Mouse (Mus musculus) layer of hippocampus, postnatal 10 days (tissue): ENCODE measurements around the gene Nck2. TPM values are rescaled to one million over a fixed set of nuclear protein-coding genes. Genes with fewer than 3 reads are reported as not detected.
A peak's percentile ranks its signal among the peaks of the same experiment; 100 is the strongest.

Experiments used
- DNase-seq, 2 experiments: peaks; one replicate each; pipeline ENCODE4 v3.0.0; 2021; ENCODE audit warnings: low spot score in 2 of 2
- total RNA-seq, 2 experiments: library from RNA; stranded (reverse); gene quantifications; 2 replicates each; pipeline ENCODE4 v1.2.3; 2021

The Nck2 gene
- total RNA-seq, 2 experiments from 2014 or later = 48.6 to 49.3 TPM

DNA sequence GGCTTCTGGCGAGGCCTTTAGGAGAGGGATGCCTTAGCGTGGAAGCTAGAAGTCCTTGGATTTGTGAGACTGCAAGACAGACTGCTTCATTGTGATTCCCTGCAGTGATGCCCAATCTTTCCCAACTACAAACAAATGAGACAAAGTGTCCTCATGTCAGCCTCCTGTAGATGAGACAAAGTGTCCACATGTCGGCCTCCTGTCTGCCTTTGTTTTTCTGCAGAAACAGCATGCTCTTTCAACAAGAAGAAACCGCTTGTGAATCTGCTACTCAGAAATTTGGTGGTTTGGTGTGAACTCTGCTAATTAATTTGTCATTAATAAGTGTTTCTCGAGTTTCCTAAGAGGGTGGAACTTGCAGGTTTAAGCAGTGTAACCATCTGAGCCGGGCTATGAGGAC is 53.6 kb downstream of the Nck2 start:
- peak in 1 of 2 experiments; percentile 25 for DNase-seq

DNA sequence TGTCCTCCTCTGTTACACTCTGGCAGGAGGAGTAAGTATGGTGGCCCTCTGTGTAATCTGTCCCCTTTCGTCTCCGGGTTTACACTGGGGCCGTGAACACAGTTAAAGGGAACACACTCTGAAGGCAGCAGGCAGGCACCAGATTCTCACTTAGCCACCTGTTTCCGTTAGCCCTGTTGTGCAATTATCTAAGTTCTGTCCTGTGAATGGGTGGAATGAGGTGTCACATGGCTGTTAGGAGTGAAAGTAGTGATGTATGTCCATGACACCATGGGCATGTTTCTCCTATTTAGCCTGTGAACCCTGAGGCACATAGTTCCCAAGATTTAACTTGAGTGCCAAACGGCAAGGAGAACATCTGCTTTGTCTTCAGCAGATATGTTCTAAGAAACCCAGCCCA is 55.7 kb downstream of the Nck2 start:
- no peak for DNase-seq

DNA sequence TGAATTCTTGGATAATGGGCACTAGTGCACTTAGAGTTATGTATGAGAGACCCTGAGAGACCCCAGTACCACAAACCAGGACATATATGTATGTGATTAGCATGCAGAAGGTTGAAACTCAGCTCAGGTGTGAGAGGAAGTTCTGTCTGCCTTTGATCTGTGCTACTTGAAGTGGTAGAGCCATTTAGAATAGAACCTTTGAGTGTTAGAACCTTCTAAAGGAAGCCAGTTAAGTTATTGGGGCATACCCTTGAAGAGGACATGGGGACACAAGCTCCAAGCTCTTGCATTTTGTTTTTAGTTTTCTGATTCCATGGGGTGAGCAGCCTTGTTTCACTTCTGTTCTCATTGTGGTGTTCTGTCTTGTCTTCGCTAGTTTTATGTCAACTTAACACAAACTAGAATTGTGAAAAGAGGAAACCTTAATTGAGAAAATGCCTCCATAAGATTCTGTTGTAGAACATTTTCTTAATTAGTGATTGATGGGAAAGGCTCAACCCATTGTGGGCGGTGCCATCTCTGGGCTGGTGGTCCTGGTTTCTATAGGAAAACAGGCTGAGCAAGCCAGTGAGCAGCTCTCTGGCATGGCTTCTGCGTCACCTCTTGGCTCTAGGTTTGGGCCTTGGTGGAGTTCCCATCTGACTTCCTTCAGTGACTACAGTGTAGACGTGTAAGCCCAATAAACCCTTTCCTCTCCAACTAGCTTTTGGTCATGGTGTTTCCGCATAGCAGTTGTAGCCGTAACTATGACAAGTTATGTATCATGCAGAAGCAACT is 57.0 kb downstream of the Nck2 start:
- DNase-seq = no peak

DNA sequence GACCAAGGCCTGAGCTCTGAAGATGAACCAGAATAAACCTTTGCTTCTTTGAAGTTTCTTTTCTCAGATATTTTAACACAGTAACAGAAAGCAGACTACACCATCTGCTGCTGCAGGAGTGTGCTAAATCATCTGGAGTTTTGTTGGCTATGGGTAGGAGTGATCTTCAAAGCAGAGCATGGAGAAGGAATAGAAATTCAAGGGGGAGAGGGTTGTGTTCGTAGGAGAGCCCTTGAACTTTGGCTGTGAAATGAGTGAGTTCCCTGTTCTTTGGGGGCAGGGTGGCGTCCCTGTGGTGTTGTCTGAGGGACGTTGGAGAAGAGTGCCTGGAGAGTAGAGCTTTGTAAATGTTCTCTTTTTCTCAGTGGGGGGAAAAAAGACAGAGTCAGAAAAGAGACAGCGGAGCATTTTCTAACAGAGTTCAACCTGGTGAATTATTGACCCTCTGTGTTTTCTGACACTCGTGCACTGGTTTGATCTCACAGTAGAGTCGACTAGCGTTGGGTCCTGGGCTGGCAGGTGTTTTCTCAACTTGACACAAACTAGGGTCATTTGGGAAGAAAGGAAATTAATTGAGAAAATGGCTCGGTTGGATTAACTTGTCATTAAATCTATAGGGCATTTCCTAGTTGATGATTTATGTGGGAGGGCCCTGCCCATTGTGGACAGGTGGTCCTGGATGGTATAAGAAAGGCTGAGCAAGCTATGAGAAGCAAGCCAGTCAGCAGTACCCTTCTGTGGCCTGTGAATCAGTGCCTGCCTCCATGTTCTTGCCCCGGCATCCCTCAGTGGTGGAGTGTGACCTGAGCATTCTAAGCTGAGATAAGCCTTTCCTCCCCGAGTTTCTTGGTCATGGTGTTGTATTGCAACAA is 57.8 kb downstream of the Nck2 start:
- no peak for DNase-seq

DNA sequence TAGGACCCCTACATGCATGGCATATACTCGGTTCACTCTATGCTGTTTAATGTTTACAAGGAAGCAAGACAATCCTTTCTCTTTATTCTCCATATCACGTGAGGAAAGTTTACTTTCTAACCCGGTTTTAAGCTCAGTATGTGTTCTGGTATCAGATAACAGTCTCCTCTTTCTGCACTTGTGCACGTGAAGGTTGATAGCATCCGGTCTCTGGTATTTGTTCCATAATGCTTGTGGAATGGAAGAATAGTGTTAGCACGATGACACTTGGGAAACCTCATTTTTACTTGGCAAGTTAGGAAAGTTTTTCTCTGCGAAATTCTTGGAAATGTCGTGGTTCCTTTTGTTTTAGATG is 58.4 kb downstream of the Nck2 start:
- no peak for DNase-seq

DNA sequence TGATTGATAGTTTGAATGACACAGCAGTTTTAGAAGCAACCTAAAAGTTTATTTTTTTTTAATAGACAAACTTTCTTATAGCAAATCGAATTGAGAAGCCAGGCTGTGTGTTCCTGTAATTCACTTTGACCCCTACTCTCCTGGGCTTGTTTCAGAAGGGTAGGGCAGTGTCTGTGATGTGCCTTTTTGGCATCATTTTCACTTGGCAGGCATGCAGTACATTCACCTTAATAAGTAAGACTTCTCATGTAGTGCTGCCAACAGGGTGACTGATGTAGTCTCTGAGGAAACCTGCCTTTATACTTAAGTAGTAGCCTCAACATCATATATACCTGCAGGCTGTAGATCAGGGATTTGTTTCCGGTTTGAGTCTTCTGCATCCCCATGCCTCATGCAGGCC is 58.9 kb downstream of the Nck2 start:
- DNase-seq = no peak

DNA sequence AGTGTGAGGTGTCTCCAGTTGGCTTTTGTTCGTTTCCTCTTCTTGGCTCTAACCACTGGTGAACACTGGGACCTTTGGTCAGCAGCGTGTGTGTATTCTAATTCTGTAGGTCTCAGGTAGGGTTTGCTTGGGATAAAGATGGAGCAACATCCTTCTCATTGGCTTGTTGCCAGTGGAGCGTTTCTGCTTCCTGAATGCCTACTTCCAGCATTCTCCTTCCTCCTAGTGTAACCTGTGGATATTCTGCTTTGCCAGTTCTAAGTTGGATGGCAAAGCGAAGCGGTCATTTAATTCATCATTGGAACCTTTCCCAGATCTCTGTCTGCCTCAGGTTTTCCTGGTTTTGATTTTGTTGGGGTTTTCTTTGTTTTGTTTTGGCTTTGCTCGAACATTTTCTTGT is 59.3 kb downstream of the Nck2 start:
- no peak for DNase-seq

DNA sequence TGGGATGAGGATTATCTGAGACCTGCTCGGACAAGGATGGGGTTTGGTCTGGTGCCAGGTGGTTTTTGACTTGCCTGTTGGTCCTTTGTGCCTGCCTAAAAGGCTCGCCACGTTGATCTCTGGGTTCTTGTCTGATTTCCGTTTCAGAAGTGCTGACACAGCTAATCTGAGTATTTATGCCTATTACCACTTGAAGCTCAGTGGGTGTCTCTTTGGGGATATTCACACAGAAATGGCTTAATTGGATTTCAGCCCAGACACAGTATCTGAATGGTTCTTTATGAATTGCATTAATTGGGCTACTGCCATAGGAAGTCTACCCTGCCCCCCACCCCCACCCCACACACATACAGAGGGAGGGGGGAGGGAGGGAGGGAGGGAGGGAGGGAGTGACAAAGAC is 59.9 kb downstream of the Nck2 start:
- no peak for DNase-seq

DNA sequence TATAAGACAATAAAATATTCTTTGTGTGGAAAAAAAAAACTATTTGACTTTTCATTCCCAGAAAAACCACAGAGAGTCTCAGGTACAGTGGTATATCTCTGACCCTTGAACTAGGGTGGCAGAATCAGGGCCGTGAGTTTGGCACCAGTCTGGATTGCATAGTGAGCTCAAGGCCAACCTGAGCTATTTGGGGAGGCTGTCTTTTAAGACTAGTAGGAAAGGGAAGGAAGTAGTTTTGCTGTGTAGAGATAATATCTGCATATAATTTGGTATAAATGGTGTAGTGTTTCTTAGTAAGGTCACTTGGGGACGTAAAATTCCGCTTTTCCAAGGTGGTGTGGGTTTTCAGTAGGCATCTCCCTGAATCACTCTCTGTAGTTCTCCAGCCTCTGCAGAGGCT is 62.3 kb downstream of the Nck2 start:
- DNase-seq = no peak

DNA sequence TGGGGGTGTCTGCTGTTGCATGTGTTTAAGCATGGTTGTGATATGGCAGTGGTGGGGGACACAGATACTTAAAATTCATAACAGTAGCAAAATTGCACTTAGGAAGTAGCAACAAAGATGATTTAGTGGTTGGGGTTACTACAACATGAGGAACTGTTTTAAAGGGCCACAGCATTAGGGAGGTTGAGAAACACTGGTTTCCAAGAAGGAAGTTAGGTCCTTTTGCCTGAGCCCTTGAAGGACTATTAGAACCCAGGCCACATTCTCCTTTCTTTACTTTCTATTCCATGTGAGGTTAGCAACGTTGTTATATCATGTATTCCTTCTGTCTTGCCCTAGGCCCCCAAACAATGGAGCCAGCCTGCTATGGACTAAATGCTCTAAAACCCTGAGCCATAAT is 63.4 kb downstream of the Nck2 start:
- no peak for DNase-seq

DNA sequence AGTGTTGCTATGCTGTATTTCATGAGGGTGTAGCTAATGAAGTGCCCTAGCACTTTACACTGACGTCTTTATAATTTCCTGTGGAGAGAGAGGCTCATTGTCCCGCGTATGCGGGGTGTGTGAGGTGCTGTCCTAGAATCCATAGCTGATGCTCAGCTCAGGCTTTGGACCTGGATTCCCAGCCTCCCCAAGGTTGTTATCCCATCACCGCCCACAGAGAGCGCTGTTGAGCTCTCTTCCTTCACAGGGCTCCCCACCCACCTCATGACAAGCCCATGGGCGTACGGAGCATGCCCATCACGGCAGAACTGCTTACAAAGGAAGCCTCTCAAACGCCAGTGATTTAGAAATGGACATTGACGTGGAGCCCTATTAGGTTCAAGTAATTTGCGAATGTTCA is 66.9 kb downstream of the Nck2 start:
- DNase-seq = peak in 1 of 2 experiments; percentile 40

DNA sequence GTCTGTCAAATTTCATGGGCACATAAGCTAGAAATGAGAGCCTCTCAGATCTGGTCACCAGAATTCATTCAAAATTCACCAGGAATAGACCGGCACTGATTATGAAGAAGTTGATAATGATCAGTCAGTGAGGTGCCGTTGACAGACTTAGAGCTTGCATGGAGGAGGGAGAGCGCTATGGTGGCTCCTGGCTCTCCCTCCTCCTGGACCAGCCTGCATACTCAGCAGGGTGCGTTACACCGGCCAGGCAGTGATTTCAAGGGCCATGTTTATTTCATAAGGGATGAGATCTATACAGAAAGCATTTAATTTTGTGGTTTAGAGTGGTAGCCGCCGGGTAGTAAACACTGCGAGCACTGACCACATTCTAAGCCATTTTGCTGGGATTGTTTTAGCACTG is 67.3 kb downstream of the Nck2 start:
- no peak for DNase-seq

DNA sequence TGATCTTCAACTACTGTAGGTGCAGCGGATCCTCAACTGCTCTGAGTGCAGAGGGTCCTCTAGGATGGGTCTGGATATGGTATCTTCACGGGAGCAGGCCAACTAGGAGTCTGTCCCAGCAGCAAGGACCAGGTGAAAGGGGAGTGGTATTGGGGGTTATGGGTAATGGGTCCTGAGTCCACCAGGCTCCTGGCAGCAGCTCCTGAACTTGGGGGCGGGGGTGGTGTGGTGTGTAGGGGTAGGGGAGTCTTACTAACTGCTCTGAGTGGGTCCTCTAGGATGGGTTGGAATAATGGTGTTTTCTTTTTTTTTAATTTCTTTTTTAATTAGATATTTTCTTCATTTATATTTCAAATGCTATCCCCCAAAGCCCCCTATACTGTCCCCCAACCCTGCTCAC is 73.0 kb downstream of the Nck2 start:
- DNase-seq = no peak

DNA sequence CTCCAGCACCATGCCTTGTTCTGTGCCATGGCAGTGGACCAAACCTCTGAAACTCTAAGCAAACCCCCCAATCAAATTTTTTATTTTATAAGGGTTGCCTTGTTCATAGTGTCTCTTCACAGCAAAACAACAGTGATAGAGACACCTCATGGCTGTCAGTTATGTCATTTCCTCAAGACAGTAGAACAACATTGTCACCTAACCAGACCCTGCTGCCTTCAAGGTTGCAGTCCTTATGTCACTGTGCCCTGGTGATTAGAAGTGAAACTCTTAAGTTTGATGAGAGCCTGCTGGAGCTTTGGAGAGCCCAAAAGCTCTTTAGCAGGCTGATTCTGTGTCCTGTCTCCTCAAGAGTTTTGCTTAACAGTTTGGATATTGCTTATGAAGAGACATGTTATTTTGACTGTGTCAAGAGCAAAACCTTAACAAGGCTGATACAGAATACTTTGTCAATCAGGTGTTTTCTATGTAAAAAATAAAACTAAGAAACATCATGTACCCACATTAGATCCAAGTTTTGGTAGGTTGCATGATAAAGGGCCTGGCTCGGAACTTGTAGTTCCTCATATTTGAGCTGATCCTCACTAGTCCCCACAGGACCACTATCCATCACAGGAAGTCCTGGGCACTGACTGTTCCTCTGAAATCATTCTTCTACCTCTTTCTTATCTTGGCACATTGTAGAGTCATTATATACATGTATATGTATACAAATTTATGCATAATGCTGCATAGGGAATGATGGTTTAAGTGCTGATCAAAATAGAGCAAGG is 76.0 kb downstream of the Nck2 start:
- DNase-seq = no peak

DNA sequence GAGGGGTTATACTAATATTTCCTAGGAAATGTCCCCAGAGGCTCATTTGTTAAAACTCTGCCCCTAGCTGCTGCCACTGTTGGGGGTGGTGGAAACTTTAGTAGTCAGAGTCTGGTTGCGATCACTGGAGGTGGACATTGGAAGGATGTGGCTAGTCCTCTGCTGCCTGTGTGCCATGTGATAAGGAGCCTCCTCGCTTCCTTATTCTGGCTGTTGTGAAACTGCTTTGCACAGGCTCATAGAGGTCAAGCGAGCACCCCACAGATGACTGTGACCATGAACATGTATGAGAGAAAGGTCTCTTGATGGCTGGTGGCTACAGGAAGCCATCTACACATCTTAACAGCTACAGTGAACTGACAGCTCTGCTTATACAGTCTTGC is 76.6 kb downstream of the Nck2 start:
- no peak for DNase-seq

DNA sequence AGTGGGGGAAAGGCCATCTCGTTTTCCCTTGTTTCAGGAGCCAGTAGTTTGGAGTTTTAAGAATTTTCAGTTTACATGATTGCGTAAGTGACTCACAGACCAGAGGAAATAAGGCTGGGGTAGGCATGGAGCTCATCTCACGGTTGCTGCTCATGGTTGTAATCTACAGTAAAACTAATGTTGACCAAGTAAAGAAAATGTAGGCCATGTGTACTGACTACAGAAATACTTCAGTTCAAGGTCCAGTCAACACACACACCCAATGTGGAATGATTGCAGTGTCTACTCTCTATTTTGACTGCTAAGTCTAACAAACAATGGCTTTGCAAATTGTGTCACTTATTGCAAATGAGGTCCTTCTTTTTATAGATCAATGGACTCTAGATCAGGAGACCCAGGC is 77.1 kb downstream of the Nck2 start:
- DNase-seq = no peak

DNA sequence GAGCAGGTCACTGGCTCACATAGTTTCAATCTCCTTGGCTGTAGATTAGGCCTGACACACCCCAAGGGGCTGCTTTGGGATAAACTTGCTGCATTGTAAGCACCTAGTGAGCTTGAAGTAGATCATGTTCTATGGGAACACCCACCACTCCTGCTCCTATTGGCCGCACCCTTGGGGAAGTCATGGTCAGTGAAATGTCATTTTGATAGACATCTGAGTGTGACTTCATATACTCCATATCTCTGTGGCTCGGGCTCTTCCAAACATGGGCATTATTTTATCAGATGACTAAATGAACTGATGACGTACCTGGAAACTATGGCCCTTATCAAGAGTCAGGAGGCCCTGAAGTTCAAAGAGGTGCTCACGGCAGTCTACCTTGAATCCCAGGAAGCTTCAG is 77.6 kb downstream of the Nck2 start:
- DNase-seq = no peak

DNA sequence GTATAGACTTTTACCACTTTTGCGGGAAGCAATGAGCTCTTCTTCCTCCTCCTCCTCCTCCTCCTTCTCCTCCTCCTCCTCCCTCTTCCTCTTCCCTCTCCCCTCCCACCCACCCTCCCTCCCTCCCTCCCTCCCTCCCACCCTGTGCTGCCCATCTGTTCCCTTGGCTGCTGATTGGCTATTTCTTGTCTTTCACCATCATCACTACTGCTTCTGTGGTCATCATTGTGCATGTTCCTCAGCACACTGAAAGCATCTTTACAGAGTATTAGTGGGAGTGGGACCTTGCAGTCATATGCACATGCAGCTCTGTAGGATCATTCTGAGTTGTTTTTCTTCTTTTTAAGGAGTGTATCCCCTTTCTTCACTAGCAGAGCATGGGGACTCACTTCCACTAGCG is 78.6 kb downstream of the Nck2 start:
- DNase-seq = no peak

DNA sequence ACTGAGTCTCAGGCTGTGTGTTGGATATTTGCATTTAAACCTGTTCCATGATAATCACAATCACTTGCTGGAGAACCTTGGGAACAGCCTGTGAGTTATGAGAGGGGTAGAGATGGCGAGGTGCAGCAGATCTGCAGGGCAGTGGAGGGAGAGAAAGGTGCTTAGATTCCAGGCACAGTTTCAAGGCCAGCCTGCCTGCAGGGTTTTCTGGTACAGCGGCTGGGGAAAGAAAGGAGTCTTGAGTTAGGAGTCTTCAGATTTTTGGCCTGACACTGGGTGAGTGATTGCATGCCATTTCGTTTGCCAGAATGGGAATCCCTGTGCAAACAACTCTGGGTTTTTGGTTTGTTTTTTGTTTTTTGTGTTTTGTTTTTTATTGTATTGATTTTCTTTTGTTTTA is 80.0 kb downstream of the Nck2 start:
- DNase-seq = no peak

DNA sequence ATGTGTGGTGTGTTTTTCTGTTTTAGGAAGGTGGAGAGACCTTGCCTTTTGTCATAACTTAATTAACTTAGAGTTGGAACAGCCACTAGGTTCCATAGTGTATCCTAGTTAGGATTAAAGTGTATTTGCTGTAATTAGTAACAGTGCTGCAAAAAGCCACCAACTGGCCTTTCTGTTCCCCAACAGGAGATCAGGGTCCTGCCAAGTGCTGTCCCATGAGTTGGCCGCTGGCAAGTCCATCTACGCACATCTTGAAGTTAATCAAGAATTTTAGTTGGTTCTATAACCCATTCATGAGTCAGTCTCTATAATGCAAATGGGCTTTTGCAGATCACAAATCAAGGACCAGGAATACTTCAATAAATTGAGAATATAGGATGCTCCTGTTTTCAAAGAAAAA is 83.9 kb downstream of the Nck2 start:
- no peak for DNase-seq

DNA sequence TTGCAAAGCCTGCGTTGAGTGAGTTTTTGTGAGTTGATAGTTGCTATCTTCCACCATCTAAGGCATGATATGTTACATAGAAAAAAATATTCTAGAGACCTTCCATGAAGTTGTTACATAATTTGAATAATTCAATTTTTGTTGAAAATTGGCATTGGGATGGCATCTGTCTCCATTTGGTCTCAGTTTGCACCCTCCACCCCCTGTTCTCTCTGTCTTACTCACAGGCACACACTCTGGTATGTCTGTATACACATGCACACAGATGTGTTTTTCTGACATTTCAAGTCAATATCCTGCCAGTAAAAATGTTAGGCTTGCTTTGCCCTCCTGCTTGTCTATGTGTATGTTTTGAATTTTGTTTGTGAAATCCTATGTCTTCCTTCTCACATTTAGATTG is 84.7 kb downstream of the Nck2 start:
- DNase-seq = no peak
